Mouse (Mus musculus): ENCODE results near the gene Rtcb.

Gene Rtcb

GRCm38 (mm10) chr10:85957464-85957950 is at the start of gene Rtcb:
Gene Rtcb (minus strand): TSS chr10:85957823.
- DNase-seq = peak; percentile 97

DNA sequence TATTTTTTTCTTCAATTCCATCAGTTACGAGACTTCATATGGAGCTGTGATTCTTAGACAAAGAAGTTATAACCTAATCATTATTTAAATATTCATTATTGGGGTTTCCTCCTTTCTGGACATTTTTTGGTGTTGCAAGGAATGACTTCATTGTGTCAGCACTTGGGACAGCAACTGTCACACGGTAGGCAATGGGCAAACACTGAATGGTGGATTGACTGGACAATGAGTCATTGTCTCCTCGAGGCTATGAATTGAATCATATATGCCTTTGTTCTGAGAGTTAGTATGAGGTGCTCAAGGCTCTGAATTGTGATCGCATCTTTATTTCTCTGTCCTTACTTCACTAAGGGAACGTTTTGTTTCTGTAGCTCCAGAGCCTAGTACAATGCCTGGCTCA is 48.8 kb upstream of the Rtcb start:
- DNase-seq = no peak

DNA sequence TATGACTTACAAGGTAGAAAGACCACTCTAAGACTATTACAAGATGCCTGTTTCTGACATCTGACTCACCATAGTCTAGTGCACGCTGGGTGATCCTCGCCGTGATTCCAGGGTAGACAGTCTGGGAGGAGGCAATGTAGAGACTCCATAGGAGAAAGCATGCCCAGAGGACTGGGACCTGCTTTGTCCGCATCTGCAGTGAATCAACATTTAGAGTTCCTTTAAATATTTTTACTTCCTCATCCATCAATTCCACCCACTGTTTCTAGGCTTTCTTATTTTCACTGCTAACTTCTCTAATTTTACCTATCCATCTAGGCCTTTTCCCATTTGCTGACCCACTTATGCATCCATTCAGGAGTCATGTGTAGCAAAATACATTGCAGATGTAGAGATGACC is 42.8 kb upstream of the Rtcb start:
- no peak for DNase-seq

DNA sequence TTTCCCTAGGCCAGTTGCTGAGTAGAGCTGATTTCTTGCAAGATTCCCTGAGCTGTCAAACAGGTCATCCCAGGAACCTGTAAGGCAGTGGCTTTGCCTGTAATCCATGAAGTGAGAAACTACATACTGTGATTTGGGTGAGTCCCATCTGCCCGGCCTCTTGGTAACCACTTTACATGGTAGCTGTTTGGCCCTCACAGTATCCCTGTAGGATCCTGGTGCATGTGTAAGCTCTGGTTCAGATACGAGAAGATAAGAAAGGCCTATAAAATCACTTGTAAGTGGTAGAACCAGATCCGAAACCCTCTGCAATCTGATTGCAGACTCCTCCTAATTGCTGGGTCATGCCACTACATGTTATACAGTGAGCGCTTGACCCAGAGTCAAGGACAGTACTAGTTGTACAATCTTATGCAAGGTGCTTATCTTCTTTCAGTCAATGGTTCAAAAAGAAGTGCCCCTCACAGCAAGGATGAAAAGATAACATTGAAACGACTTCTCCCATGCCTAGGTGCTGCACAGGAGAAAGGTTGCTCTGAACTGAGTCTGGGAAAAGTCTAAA is 37.0 kb upstream of the Rtcb start:
- DNase-seq = no peak

GRCm38 (mm10) chr10:85993836-85994235 is 36.2 kb upstream of the Rtcb start:
- DNase-seq = no peak

GRCm38 (mm10) chr10:85992412-85992811 is 34.8 kb upstream of the Rtcb start:
- DNase-seq = no peak

GRCm38 (mm10) chr10:85989412-85990115 is 31.9 kb upstream of the Rtcb start:
- DNase-seq = peak; percentile 20

- DNase-seq = no peak
Observed at GRCm38 (mm10) chr10:85972915-85973314, 15.3 kb upstream of the Rtcb start.

DNA sequence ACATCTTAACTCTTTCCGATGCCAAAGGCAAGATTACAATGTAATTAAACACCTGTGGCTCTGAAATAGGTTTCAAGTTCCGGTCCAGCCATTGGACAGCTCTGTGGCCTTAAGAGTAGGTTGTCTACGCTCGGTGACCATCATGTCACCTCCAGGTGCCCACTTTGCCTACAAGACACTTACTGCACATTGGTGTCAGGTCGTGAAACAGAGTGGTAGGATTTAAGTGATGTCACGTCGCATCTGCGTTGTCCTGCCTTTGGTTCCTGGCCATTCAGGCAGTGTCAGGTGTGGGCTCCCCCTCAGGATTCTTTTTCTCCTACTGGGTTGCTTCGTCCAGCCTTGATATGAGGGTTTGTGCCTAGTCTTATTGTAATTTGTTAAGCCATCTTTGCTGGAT is 14.2 kb upstream of the Rtcb start:
- DNase-seq = no peak

DNA sequence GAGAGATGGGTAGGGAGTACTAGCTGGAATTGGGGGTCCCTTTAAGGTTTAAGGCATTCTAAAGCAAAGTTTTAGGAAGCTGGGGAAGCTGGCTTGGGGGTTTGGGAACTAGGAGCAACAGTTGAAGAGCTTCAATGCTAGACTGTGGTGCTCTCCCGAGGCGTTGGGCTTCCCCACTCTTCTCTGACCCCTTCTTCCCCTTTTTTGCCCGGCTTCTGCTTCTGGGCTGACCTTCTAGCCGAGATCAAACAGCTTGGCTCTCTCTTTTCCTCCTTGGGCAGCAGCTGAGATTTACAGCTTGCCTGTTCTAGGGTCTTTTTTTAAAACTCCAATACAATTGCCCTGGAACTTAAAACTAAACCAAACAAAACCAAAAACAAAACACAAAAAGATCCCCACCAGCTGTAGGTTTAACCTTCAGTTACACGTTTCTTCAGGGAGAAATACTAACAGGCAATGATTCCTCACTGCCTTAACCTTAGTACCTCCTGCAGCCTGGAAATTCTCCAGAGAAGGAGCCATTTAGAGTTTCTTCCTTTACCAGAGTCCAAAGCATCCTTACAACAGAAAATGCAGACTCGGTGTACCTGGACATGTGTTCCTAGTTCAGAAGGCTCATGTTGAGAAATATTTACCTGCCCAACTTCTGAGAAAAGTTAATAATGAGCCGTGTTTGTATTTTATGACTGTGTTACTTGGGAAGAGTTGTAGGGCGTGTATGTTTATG is 12.4 kb upstream of the Rtcb start:
- no peak for DNase-seq

DNA sequence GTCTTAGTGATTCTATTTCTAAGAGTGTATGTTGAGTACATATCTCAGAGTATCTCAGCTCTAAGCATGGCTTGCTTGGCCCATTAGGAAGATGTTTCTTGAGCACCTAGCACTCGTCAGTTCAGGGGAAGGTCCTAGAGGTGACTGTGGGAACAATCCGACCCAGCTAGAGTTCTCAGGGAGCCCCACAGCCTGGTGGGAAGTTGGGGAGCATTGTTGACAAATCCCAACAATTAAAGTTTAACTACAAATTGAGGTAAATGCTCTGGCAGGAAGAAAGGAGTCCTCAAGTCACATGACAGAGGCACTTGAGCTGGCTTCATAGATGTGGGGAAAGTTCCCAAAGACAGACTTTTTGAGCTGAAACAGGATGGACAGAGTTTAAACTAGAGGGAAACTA is 11.1 kb upstream of the Rtcb start:
- DNase-seq = no peak

- DNase-seq = peak; percentile 84
Observed at GRCm38 (mm10) chr10:85968157-85968634, 10.6 kb upstream of the Rtcb start.

- DNase-seq = no peak
Observed at GRCm38 (mm10) chr10:85967411-85968156, 10.0 kb upstream of the Rtcb start.

GRCm38 (mm10) chr10:85966476-85966875 is 8.9 kb upstream of the Rtcb start:
- no peak for DNase-seq

GRCm38 (mm10) chr10:85964316-85964715 is 6.7 kb upstream of the Rtcb start:
- DNase-seq = no peak

- DNase-seq = peak; percentile 7
Observed at GRCm38 (mm10) chr10:85962897-85963296, 5.3 kb upstream of the Rtcb start.

GRCm38 (mm10) chr10:85956871-85957419 is 678 bp downstream of the Rtcb start:
- peak; percentile 7 for DNase-seq

DNA sequence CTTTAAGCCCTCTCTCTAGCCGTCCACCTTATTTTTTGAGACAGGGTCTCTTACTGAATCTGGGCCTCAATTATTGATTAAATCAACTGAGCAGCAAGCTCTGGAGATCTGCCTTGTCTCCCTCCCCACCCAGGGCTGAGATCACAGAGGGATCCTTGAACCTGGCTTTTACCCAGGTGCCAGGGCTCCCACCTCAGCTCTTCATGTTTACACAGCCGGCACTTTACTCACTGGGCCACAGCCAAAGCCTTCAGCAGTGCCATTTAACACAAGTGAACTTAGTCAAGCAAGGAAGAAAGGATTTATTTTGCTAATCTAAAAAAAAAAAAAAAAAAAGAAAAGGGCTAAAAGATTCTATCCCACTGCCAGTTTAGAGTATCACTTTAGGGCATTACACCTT is 3.2 kb downstream of the Rtcb start:
- peak; percentile 55 for DNase-seq

- DNase-seq = peak; percentile 56
Observed at GRCm38 (mm10) chr10:85953401-85953800, 4.2 kb downstream of the Rtcb start.

GRCm38 (mm10) chr10:85951765-85952443 is 5.7 kb downstream of the Rtcb start:
- peak; percentile 14 for DNase-seq

DNA sequence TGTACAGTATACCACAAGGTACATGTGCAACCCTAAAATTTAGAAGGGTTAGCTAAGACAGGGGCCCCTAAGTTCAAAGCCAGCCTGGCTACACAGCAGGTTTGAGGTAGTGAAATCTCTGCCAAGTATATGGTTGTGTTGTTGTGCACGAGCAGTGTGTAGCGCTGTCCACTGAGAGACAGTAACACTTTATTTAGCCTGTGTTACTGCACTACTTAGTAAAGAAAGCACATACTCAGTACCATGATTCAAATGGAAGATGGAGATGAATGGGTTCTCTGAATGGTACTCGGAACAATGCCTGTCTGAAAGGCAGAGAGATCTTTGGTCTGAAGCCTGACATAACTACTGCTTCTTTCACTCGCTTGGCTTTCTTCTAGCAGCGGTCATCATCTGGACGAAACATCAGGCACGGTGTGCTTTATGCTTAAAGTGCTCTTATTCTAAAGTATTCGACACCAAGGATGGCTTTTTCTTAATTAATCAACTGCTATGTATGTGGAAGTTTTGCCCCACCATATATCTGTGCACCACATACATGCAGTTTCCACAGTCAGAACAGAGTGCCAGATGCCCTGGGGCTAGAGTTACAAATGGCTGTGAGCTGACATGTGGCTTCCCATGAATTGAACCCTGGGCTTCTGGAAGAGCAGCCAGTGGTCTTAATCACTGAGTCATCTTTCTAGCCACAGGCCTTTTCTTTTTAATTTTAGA is 9.0 kb downstream of the Rtcb start:
- DNase-seq = no peak
